Mouse (Mus musculus) brain, embryonic 14.5 days (tissue): ENCODE measurements around the gene Hist1h2ag.

ENCODE experiments used
- CTCF ChIP-seq: fragments of 200-500 bp; IDR thresholded peaks from 2 replicates; pipeline ENCODE4 v1.5.1; 2012; ENCODE audit warnings: inconsistent platforms, mild to moderate bottlenecking, moderate library complexity, borderline replicate concordance; ENCODE audit not compliant: insufficient read depth, insufficient read length; ENCODE audit errors: extremely low read depth
- POLR2A ChIP-seq: fragments of 200-500 bp; IDR thresholded peaks from 2 replicates; pipeline ENCODE4 v1.6.1; 2012; ENCODE audit warnings: mild to moderate bottlenecking, inconsistent platforms, borderline replicate concordance; ENCODE audit not compliant: poor library complexity, insufficient read depth, insufficient read length, severe bottlenecking; ENCODE audit errors: extremely low read depth

DNA sequence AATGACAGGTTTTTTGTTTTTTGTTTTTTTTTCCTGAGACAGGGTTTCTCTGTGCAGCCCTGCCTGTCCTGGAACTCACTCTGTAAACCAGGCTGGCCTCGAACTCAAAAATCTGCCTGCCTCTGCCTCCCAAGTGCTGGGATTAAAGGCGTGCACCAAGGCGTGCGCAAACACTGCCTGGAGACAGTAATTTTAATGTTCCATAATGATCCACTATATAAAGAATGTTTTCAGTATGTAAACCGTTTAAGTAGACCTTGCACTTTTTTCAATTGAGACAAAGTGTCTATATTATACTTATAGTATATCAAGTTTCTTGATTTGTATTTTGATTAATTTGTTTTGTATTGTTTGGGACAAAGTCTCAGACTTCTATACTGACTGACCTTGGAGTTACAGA lies 3.4 kb downstream of the Hist1h2ag start:
- TF ChIP-seq POLR2A (no peak), CTCF (no peak)
